Mouse (Mus musculus) MEL (cell line): ENCODE data around the gene Sh3pxd2b. TPM values are rescaled to one million over a fixed set of nuclear protein-coding genes. Genes with fewer than 3 reads are reported as not detected.

Experiments
- DNase-seq: peaks from one replicate; pipeline ENCODE4 v3.0.0; 2011; ENCODE audit warnings: low read depth, low spot score
- H3K27ac ChIP-seq: 2 replicates; pipeline ENCODE4 v1.5.1; 2012; ENCODE audit warnings: low read depth, mild to moderate bottlenecking, control low read depth, low read length, moderate library complexity; ENCODE audit not compliant: control insufficient read depth
- H3K27me3 ChIP-seq, 2 experiments: fragments of 150-350 bp in 1 of 2; sonication (generic) in 1 of 2; 2 replicates each; pipeline ENCODE4 v1.6.1; 2012; ENCODE audit warnings: low read length in 2 of 2, mild to moderate bottlenecking in 2 of 2, improper control_type of control experiment in 1 of 2, moderate library complexity in 1 of 2; ENCODE audit not compliant: insufficient read depth in 2 of 2, control insufficient read depth in 1 of 2
- H3K36me3 ChIP-seq, 2 experiments: 2 replicates each; pipeline ENCODE4 v1.6.1; 2012 to 2014; ENCODE audit warnings: low read length in 2 of 2, improper control_type of control experiment in 1 of 2, inconsistent platforms in 1 of 2, mild to moderate bottlenecking in 1 of 2; ENCODE audit not compliant: insufficient read depth in 2 of 2, control insufficient read depth in 1 of 2
- H3K4me1 ChIP-seq, 2 experiments: fragments of 150-350 bp in 1 of 2; sonication (generic) in 1 of 2; 2 replicates each; pipeline ENCODE4 v1.6.1; 2012; ENCODE audit warnings: low read length in 2 of 2, improper control_type of control experiment in 1 of 2, mild to moderate bottlenecking in 1 of 2; ENCODE audit not compliant: insufficient read depth in 2 of 2, control insufficient read depth in 1 of 2
- H3K4me3 ChIP-seq, 2 experiments: fragments of 150-350 bp in 1 of 2; sonication (generic) in 1 of 2; 2 replicates each; pipeline ENCODE4 v1.5.1; 2012; ENCODE audit warnings: low read depth in 2 of 2, low read length in 2 of 2, mild to moderate bottlenecking in 2 of 2, moderate library complexity in 2 of 2, control low read depth in 1 of 2, improper control_type of control experiment in 1 of 2; ENCODE audit not compliant: control insufficient read depth in 1 of 2, insufficient read depth in 1 of 2
- H3K79me2 ChIP-seq: 2 replicates; pipeline ENCODE4 v1.6.1; 2012; ENCODE audit warnings: mild to moderate bottlenecking, low read length, moderate library complexity; ENCODE audit not compliant: control insufficient read depth, poor library complexity, insufficient read depth
- H3K9ac ChIP-seq: 2 replicates; pipeline ENCODE4 v1.6.1; 2012; ENCODE audit warnings: low read depth, mild to moderate bottlenecking, control low read depth, low read length, moderate library complexity; ENCODE audit not compliant: control insufficient read depth, poor library complexity, severe bottlenecking
- H3K9me3 ChIP-seq: fragments of 150-350 bp; sonication (generic); replicated peaks from 2 replicates; pipeline ENCODE4 v1.6.1; 2012; ENCODE audit warnings: mild to moderate bottlenecking, low read length, improper control_type of control experiment, moderate library complexity; ENCODE audit not compliant: insufficient read depth
- BHLHE40 ChIP-seq: IDR thresholded peaks from 2 replicates; pipeline ENCODE4 v1.6.1; 2012; ENCODE audit warnings: low read depth, mild to moderate bottlenecking, inconsistent platforms, low read length, improper control_type of control experiment, borderline replicate concordance
- CHD1 ChIP-seq: IDR thresholded peaks from 2 replicates; pipeline ENCODE4 v1.6.1; 2012; ENCODE audit warnings: low read depth, mild to moderate bottlenecking, inconsistent platforms, low read length, improper control_type of control experiment
- ELF1 ChIP-seq: IDR thresholded peaks from 2 replicates; pipeline ENCODE4 v1.6.1; 2014; ENCODE audit warnings: low read depth, mild to moderate bottlenecking, inconsistent platforms, low read length, improper control_type of control experiment, moderate library complexity
- EP300 ChIP-seq, 2 experiments: IDR thresholded peaks; 2 replicates each; pipeline ENCODE4 v1.6.1; 2011; ENCODE audit warnings: improper control_type of control experiment in 2 of 2, low read length in 2 of 2, low read depth in 1 of 2, mild to moderate bottlenecking in 1 of 2
- ETS1 ChIP-seq: IDR thresholded peaks from 2 replicates; pipeline ENCODE4 v1.6.1; 2012; ENCODE audit warnings: low read depth, mild to moderate bottlenecking, inconsistent platforms, low read length, improper control_type of control experiment, moderate library complexity
- GABPA ChIP-seq: IDR thresholded peaks from 2 replicates; pipeline ENCODE4 v1.6.1; 2012; ENCODE audit warnings: low read depth, mild to moderate bottlenecking, inconsistent platforms, low read length, improper control_type of control experiment, moderate library complexity
- KAT2A ChIP-seq: conservative IDR thresholded peaks from 2 replicates; pipeline ENCODE4 v1.6.1; 2012; ENCODE audit warnings: low read depth, low read length, improper control_type of control experiment, inconsistent platforms
- MYB ChIP-seq: IDR thresholded peaks from 2 replicates; pipeline ENCODE4 v1.6.1; 2011; ENCODE audit warnings: mild to moderate bottlenecking, low read depth, low read length, improper control_type of control experiment
- MYC ChIP-seq: IDR thresholded peaks from 2 replicates; pipeline ENCODE4 v1.6.1; 2011; ENCODE audit warnings: low read depth, mild to moderate bottlenecking, low read length, improper control_type of control experiment, moderate library complexity
- NRF1 ChIP-seq: IDR thresholded peaks from 2 replicates; pipeline ENCODE4 v1.6.1; 2014; ENCODE audit warnings: low read depth, mild to moderate bottlenecking, inconsistent platforms, low read length, improper control_type of control experiment, moderate library complexity; ENCODE audit not compliant: poor library complexity, insufficient read depth, severe bottlenecking
- POLR2A ChIP-seq, 2 experiments: IDR thresholded peaks; 2 replicates each; pipeline ENCODE4 v1.6.1; 2011 to 2012; ENCODE audit warnings: low read length in 2 of 2, mild to moderate bottlenecking in 2 of 2, control low read depth in 1 of 2, improper control_type of control experiment in 1 of 2, low read depth in 1 of 2, moderate library complexity in 1 of 2; ENCODE audit not compliant: control insufficient read depth in 1 of 2, insufficient read depth in 1 of 2, poor library complexity in 1 of 2
- RCOR1 ChIP-seq: IDR thresholded peaks from 2 replicates; pipeline ENCODE4 v1.6.1; 2012; ENCODE audit warnings: low read depth, mild to moderate bottlenecking, inconsistent platforms, low read length, improper control_type of control experiment
- SMC3 ChIP-seq: IDR thresholded peaks from 2 replicates; pipeline ENCODE4 v1.6.1; 2011; ENCODE audit warnings: low read depth, low read length, improper control_type of control experiment
- USF1 ChIP-seq: IDR thresholded peaks from 2 replicates; pipeline ENCODE4 v1.6.1; 2014; ENCODE audit warnings: low read depth, mild to moderate bottlenecking, inconsistent platforms, low read length, improper control_type of control experiment, moderate library complexity
- ZC3H11A ChIP-seq: IDR thresholded peaks from 2 replicates; pipeline ENCODE4 v1.6.1; 2012; ENCODE audit warnings: low read depth, mild to moderate bottlenecking, inconsistent platforms, low read length, improper control_type of control experiment
- ZMIZ1 ChIP-seq: IDR thresholded peaks from 2 replicates; pipeline ENCODE4 v1.6.1; 2012; ENCODE audit warnings: low read depth, mild to moderate bottlenecking, inconsistent platforms, low read length, improper control_type of control experiment, moderate library complexity
- polyA plus RNA-seq, 2 experiments: library from polyadenylated mRNA; stranded (reverse) in 1 of 2; unstranded in 1 of 2; fragments of >175 nt in 1 of 2; fragments of >200 nt in 1 of 2; gene quantifications; 2 replicates each; pipeline versions ENCODE4 v1.2.1 to v1.2.4; 2012; ENCODE audit warnings: low replicate concordance in 2 of 2, low read depth in 1 of 2; ENCODE audit not compliant: insufficient read length in 2 of 2, insufficient read depth in 1 of 2, missing spikeins in 1 of 2
- total RNA-seq: library from RNA; depleted of rRNA; stranded (reverse); fragments of 300-350 nt; gene quantifications from 2 replicates; pipeline ENCODE4 v1.2.3, GENCODE M21; 2012

Sh3pxd2b gene
- total and polyA plus RNA-seq, 3 experiments = 9.6 to 17.0 TPM; not detected in 1

- Histone ChIP-seq H3K27me3 (no peaks in the 10 kb centered on the region), H3K4me1 (peaks cover 8 to 9% of the 10 kb centered on the region in 2 experiments), H3K79me2 (no peaks in the 10 kb centered on the region), H3K9me3 (no peaks in the 10 kb centered on the region), H3K4me3 (no peak overlapping the region), H3K36me3 (peaks cover 0 to 8% of the 10 kb centered on the region in 2 experiments; a peak in 2 of 4 replicates), H3K9ac (no peak overlapping the region), H3K27ac (no peak overlapping the region)
- peak; percentile 48 for DNase-seq
- TF ChIP-seq ETS1 (0 out of 2 replicates have a peak, but pooled peaks have one; percentile 44), NRF1 (0 out of 2 replicates have a peak, but pooled peaks have one; percentile 8), EP300 (IDR thresholded peaks at IDR 0.05; ENCODE audit: low read depth in 1 of 2, low read length in 2 of 2) (0 out of 4 replicates have a peak, but pooled peaks of 1 of the 2 experiments have one; percentile 17), POLR2A (IDR thresholded peaks at IDR 0.05; ENCODE audit: control insufficient read depth in 1 of 2, insufficient read depth in 1 of 2, low read depth in 1 of 2, low read length in 2 of 2, poor library complexity in 1 of 2) (no peak), RCOR1 (0 out of 2 replicates have a peak, but pooled peaks have one; percentile 6)
These were observed 10.1 kb downstream of the Sh3pxd2b start for GRCm38 (mm10) chr11:32357686-32358085.

- Histone ChIP-seq H3K27me3 (no peaks in the 10 kb centered on the region), H3K9ac (no peak overlapping the region), H3K9me3 (no peaks in the 10 kb centered on the region), H3K36me3 (peaks cover 0 to 8% of the 10 kb centered on the region in 2 experiments; a peak in 2 of 4 replicates), H3K4me3 (no peak overlapping the region), H3K27ac (no peak overlapping the region), H3K4me1 (peaks cover 8 to 9% of the 10 kb centered on the region in 2 experiments), H3K79me2 (no peaks in the 10 kb centered on the region)
- TF ChIP-seq SMC3 = no peak
- TF ChIP-seq ZC3H11A = no peak
- no peak for TF ChIP-seq NRF1
- TF ChIP-seq ELF1 = no peak
- TF ChIP-seq KAT2A = no peak
- TF ChIP-seq CHD1 = no peak
- no peak for TF ChIP-seq MYC
- no peak for TF ChIP-seq MYB
- no peak for TF ChIP-seq ZMIZ1
- TF ChIP-seq USF1 = no peak
- TF ChIP-seq GABPA = no peak
- DNase-seq = peak; percentile 23
These were observed 10.8 kb downstream of the Sh3pxd2b start for GRCm38 (mm10) chr11:32358399-32358798.

- Histone ChIP-seq H3K27ac (no peak overlapping the region), H3K4me3 (no peak overlapping the region), H3K9ac (no peak overlapping the region), H3K36me3 (peaks cover 0 to 8% of the 10 kb centered on the region in 2 experiments; a peak in 2 of 4 replicates), H3K9me3 (no peaks in the 10 kb centered on the region), H3K79me2 (no peaks in the 10 kb centered on the region), H3K4me1 (peaks cover 8 to 9% of the 10 kb centered on the region in 2 experiments)
- TF ChIP-seq BHLHE40 = no peak
- TF ChIP-seq NRF1 = no peak
- TF ChIP-seq CHD1 = no peak
- TF ChIP-seq, all 39 proteins: peak for 0
- no peak for DNase-seq
- no peaks in the 10 kb centered on the region for H3K27me3 ChIP-seq
These were observed 11.9 kb downstream of the Sh3pxd2b start for GRCm38 (mm10) chr11:32359566-32359965.
